Mouse (Mus musculus) ZHBTc4 (cell line): ENCODE measurements around the gene Kcna10.

Experiments
- DNase-seq: peaks from one replicate; pipeline ENCODE4 v3.0.0-alpha.2; 2011; ENCODE audit warnings: low read depth, low spot score

The Kcna10 gene

GRCm38 (mm10) chr3:107182756-107183155, at the start of gene Kcna10:
TSS of gene Kcna10 (plus strand) at chr3:107183056.
- DNase-seq = no peak

GRCm38 (mm10) chr3:107134457-107134856, 48.4 kb upstream of the Kcna10 start:
- no peak for DNase-seq

- no peak for DNase-seq
Observed at GRCm38 (mm10) chr3:107147126-107147525, 35.7 kb upstream of the Kcna10 start.

GRCm38 (mm10) chr3:107149006-107149405, 33.9 kb upstream of the Kcna10 start:
- DNase-seq = peak; percentile 48

- DNase-seq = no peak
Observed at GRCm38 (mm10) chr3:107150469-107150868, 32.4 kb upstream of the Kcna10 start.

DNA sequence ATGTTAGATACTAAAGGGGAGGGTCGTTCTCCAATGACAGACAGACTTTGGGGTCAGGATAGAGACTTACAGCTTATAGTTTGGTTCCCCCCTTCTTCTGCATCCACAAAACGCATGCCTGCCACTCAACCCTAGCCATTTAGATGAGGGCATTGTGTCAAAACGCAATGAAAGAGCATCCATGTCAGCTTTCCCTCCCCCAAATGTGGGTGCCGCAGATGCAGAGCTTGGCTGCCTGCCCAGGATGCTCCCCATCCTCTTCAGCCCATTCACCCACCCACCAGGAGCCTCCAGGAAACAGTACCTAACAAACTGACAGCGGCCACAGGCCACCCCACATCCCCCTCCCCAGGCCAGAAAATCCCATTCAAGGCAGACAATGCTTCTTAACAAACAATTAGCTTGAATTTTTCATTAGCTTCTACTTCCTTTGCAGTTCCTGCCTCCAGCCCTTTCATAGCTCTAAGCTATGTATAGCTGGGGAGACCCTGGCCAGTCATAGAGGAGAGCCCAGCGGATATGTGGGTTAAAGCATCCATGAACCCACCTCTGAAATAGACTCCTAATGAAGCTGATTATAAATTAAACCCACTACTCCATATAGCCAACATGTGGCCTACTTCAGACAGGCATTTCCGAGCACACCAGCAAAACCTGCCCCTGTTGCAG, 31.9 kb upstream of the Kcna10 start:
- DNase-seq = no peak

DNA sequence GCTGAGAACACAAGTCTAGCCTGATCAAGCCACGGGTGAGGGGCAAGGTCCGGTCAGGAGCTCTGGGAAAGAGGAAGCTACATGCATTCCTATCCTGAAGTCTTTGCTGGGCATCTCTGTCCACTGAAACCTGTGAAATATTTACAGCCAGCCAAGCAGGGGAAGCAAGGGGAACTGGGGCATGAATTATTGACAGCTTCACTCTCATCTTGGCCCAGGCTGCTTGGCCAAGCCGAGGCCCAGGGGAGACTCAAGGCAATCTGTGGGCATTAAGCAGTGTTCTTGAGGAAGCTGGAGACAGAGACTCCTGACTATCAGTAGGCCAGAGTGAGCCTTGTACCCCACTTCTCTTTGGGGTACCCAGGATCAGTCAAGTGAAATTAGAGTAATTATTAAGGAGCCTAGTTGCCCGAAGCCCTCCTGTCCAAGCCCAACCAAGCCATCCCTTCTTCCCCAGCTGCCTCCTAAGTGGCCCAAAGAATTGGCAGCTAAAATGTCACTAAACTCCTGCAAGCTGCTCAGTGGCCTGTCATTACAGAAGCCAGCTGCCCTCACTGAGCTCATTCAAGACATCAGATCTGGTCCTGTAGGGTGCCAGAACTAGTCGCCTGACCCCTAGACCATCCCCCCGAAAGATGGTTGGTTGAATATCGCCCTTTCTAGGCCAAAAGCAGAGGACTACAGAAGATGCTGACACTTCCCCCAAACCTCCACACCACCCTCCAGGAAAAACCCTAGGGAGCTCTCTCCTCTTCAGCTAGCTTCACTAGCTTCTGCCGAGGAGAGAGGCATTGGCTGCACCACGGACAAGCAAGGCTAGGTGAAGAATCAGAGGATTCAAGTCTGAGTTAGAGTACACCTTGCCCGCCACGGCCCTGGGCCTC, 28.8 kb upstream of the Kcna10 start:
- no peak for DNase-seq

DNA sequence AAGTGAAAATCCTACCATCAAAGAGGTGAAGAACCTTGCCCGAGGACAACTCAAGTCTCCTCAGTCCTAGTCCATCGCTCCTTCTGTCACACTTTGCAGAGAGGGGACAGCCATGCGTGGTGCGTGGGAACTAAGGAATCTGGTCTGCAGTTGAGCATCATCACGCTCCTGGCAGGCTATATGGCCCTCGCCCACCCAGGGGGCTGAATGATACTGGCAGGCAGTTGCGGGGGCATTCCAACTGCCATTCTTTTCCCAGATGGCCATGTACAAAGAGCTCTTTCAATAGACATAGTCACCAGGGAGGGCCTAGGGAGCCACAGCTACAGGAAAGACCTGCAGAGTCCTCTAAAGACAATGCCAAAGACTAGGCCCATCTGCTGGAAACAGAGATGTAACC, 24.0 kb upstream of the Kcna10 start:
- DNase-seq = no peak

DNA sequence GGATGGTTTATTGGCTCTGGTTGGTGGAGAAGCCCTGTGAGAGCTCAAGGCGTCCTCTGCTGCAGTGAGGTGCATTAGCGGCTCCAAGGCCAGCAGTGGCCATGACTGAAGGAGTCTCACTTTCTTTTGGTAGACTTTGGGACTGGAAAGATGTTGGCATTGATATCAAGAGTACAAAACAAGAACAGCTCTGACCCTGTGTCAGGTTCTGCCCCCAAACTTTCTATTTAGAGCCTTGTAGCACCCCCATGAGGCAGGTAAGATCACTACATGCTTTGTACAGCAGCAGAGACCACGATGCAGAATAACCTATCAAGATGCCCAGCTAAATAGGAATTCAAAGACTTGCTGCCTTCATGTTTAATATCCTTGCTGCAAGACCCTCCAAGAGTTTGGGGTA, 23.4 kb upstream of the Kcna10 start:
- peak; percentile 31 for DNase-seq

- peak; percentile 15 for DNase-seq
Observed at GRCm38 (mm10) chr3:107159859-107160324, 23.0 kb upstream of the Kcna10 start.

GRCm38 (mm10) chr3:107162741-107163140, 20.1 kb upstream of the Kcna10 start:
- no peak for DNase-seq

GRCm38 (mm10) chr3:107169552-107169951, 13.3 kb upstream of the Kcna10 start:
- no peak for DNase-seq

- DNase-seq = no peak
Observed at GRCm38 (mm10) chr3:107171964-107172363, 10.9 kb upstream of the Kcna10 start.

- DNase-seq = no peak
Observed at GRCm38 (mm10) chr3:107172556-107172955, 10.3 kb upstream of the Kcna10 start.

DNA sequence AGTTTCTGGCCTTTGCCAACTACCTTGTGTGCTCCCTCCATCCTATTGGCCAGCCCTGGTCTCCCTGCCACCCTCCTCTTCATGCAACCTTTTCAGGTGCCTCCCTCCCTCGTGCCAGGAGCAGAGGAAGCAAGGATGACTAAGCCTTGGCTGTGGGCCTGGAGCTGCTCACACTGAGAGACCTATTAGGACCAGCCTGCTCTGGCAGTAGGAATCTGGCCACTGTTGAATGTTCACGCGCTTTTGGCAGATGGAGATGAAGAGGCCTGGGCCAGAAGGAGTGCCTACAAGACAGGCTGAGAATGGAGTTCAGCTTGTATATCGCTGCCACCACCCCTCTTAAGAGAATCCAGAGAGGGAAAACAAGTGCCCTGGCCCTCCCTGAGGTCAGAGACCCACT, 7.4 kb upstream of the Kcna10 start:
- no peak for DNase-seq

DNA sequence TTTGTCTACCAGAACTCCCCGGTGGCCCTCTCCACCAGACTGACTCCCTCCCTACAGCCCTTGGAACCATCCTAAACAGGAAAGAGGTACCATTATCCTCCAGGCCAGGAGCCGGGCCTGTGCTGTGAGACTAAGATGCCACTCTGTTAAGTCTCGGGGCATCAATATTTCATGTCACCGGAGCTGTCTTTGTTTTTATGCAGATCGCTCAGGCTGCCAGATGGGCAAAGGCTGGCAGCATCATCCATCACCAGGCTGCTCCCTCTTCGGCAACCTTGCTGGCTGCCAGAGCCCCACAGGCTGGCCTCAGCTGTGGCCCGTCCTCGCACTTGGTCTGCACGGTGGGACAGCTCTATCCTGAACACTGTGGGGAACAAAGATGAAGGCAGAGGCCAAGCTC, 6.4 kb upstream of the Kcna10 start:
- no peak for DNase-seq

DNA sequence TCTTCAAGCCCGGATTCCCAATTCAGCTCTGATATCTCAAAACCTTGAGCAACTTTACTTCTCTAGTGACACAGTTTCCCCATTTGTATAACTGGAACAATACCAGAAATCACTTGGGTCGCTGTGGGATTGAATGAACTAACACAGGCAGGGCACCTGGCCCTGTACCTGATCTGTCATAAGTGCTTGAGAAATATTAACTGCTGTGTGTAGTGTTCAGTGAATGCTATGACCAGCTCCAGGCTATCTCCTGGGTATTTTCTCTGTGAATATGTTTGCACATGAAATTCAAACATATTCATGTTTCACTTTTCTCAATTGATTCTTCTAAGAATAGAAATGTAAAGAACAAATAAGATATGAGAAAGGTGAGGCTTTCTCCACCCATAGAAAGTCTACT, 2.0 kb upstream of the Kcna10 start:
- DNase-seq = no peak

- DNase-seq = no peak
Observed at GRCm38 (mm10) chr3:107183178-107183577, 322 bp downstream of the Kcna10 start.

- DNase-seq = no peak
Observed at GRCm38 (mm10) chr3:107185597-107185996, 2.7 kb downstream of the Kcna10 start.

GRCm38 (mm10) chr3:107187022-107187421, 4.2 kb downstream of the Kcna10 start:
- DNase-seq = no peak

DNA sequence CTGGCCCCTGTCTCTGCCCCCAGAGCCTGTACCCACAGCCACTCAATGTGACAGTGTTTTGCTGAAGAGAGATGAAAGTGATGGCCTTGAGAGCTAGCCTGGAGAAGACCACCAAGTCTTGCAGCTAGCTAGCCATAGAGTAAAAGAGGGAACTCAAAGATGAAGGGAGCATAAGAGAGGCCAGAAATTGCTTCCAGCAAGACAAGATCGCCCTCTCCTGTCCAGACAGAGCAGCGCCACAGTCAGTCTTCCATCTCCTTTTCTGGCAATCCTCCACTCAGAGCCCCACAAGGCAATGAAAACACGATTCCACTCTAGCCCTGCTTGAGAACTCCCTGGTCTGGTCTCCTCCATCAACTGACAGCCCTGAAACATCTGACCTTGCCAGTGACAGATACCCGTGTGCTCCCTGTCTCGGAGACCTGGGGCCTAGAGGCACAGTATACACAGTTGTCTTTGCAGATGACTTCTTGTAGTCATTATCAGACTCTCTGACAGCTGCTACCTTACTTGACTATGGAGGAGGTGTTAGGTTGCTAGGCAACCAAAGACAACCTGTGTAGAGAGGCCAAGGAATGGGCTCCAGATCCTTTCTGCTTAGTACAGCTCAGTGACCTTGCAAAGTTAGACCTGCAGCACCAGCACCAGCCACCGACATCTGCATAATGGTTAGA, 5.5 kb downstream of the Kcna10 start:
- DNase-seq = peak; percentile 30
